Mouse (Mus musculus) neutrophil, adult 5-6 weeks (primary cell): ENCODE measurements around the gene Sec14l1. TPM values are rescaled to one million over a fixed set of nuclear protein-coding genes. Genes with fewer than 3 reads are reported as not detected.

Source experiments
- ATAC-seq: fragments of 151-379, 151-347 bp; 2 replicates; pipeline ENCODE4 v1.8.0; 2017; ENCODE audit warnings: mild to moderate bottlenecking, moderate TSS enrichment; ENCODE audit not compliant: insufficient number of reproducible peaks, poor library complexity, low FRiP score, severe bottlenecking; ENCODE audit errors: extremely low read depth
- total RNA-seq: library from RNA; stranded (forward); fragments of 200-1000 nt; gene quantifications from 2 replicates; pipeline ENCODE4 v1.2.3, GENCODE M21; 2017

Sec14l1 gene
- total RNA-seq, 1 experiment from 2014 or later: 116 TPM

DNA sequence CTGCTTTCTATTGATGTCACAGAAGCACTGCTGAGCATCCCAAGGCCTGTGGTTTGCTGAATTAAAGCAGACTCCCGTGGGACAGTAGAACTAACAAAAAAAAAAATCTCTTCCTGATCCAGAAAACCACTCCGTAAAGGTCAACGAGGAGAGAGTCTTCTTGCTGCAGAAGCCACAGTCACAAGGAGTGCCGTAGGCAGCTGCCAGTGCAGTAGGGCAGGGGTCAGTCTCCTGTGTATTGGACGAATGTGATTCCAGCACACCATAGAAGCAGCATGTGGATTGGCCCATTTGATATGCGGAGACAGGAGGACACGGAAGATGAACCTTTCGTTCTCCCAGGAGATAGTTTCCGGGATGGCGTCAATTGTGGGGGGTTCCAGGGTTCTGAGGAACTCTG is 28.8 kb upstream of the Sec14l1 start:
- ATAC-seq: no peak

DNA sequence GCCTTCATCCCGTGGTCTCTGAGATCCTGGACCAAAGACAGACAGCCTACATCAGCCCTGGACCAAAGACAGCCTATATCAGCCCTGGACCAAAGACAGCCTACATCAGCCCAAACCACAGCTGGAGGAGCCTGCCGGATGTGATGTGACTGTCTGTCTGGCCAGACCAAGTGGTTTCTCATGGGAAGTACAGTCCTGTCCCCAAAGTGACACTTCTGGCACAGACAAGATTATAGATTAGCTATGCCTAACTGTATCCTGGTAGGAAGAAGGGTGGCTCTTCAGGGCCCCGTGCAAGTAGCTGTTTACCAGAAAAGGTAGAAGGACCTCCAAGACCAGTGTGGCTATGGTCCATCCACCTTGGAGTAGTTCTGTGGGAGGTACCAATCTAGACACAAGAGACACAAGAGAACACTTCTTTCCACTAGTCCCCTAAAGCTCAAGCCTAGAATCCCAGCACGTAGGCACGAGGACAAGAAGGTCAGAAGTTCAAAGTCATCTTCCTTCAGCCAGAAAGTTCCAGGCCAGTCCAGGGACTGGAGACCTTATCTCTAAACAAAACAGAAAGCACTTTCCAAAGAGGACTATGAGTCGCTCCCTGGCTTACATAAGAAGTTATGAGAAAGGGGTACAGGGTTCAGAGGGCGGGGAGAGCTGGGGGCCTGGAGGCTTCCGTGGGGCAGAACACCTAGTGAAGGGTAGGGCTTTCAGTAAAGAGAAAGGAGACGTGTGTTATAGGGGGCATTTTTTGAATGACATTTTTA is 27.8 kb upstream of the Sec14l1 start:
- no peak for ATAC-seq

DNA sequence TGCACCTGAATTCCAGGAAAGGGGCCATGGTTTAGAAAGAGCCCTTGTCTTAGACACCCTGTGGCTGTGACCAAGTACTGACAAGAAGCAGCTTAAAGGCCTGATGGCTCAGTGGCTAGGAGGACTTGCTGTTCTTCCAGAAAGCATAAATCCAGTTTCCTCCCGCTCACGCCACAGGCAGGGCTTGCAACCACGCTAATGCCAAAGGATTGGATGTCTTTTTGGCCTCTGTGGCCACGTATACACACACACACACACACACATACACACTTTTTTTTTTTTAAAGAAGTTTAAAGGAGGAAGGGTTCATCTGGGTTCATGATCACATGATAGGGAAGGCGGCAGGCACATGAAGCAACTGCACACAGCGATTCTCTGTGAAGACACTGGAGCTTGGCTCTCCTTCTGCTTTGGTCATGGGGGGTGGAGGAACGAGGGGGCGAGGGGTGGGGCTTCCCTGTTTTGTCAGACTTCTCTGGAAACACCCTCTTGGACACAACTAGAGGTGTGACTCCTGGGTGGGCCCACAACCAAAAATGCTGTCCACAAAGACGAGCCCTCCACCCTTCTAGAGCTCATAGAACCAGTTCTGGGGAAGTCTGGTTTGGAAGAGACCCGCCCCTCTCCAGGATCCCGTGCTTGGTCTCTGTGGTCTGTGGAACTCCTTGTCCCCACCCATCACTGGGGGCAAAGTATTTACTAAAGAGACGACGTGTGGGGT is 26.5 kb upstream of the Sec14l1 start:
- ATAC-seq: peak; percentile 57

DNA sequence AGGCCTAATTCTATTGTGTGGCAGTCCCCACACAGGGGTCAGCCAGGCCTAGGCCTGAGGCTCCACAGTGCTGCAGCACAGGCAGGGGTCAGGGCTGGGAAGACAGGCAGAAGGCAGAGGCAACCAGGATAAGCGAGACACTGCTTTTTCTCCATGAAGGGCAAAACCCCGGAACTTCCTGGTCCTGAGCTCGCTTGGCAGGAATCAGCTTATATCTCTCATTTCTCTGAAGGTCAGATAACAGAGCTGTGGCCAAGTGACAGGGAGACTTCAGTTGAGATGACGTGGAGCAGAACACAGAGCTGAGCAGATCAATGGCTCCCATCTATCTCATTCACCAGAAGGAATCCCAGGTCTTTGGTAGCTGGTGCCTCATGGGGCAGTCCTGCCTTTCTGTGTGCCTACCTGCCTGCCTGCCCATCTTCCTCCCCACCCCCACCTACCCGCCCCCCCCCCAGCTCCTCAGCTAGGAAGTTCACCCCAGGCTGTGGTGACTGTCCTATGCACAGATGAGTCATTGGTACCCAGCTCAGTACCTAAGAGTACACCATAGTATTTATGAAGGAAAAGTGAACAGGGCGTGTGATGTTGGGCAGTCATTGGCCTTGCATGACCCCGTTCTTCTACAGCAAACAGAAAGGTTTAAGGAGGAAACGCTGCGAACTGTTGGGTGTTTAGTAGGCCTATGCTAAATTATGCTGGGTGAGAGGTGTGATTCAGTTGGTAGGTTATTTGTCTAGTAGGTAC is 25.1 kb upstream of the Sec14l1 start:
- no peak for ATAC-seq

DNA sequence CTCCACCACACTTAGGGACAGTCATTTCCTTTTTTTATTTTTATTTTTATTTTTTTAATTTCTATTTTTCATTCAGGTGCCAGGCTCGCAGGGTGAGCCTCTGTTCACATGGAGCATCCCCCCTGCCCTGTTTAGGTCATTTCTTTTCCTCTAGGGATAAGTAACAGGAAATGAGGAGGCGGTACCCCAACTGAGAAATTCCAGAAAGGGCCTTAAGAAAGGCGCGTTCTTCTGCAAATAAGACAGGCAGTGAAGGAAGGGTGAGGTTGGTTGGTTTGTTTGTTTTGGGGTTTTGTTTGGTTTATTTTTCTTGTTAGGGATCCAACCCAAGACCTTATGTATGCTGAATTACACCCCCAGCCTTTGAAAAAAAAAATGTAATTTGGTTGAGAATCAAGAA is 23.6 kb upstream of the Sec14l1 start:
- no peak for ATAC-seq

DNA sequence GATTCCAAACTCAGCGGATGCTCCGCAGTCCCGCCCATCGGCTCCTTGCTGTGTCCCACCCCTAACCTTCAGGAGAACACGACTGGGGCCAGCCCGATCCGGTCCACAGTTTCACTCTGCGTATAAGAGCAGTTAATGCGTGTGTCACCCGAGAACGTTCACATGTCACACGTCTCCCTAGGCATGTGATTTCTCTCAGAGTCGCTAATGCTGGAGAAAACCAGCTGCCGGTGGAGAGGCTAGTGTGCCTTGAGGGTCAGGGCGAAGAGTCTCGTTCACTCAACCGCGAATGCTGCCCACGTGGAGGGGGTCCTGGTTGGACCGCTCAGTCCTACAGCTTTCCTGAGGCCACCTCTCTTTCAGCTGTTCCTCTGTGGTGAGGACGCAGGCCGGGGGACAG is 23.1 kb upstream of the Sec14l1 start:
- no peak for ATAC-seq

DNA sequence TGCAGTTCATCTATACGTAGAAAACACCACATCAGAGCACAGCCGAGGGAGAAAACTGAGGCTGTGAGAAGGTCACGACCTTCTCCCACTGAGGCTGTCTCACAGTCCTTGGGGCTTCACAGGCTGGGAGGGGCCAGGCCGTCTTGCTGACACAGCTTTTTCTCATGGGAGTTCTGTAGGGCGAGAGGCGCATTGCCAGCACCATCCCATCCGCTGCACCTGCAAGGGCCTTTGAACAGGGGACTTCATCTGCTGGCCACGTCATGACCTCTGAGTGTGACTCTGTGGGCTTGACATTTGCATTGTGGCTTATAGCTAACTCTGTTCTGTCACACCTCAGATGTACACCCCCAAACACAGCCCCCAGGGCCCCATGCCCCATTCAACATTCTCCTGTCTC is 22.3 kb upstream of the Sec14l1 start:
- ATAC-seq: peak; percentile 22; the same call in 1 of the 2 replicates

DNA sequence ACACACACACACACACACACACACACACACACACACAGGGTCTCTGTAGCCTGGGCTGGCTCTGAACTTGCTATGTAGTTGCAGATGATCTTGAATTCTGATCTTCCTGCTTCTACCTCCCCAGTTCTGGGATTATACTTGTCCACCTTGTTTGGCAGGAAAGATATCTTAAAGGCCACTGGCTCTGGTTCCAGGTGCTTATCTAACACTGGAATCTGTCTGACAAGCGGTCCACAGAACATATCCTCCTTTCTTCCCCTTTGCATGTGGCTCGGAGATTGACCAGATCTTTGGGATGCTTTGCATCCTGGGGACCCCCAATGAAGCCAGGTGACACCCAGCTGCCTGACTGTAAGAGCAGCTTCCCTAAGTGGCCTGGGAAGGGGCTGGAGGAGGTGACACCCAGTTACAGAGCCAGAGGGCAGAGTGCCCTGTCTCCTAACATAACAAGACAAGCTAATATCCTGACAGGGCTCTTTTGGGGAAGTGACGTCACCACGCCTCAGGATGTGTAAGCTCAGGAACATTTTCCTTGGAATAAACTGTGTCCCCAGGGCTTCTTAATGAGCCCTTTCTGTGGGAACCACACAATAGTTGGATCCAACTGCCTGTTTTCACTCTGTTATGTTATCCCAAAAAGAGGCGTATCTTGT is 20.9 kb upstream of the Sec14l1 start:
- ATAC-seq: no peak

DNA sequence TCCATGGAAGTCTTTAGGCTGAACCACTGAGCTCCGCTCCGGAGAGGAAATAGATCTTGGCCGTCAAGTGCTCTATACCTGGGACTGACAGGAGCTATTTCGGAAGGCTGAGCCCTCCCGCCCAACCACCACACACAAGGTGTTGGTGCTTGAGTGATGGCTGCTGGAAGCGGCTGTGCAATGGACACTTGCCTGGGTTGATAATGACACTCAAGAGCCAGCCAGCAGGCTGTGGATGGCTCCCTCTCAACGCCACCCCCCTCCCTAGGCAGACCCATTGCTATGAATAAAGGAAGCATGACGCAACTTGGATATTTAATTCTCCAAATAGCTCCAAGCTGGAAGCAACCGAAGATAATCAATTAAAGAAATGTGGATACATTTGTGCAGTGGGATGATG is 20.3 kb upstream of the Sec14l1 start:
- ATAC-seq: no peak

DNA sequence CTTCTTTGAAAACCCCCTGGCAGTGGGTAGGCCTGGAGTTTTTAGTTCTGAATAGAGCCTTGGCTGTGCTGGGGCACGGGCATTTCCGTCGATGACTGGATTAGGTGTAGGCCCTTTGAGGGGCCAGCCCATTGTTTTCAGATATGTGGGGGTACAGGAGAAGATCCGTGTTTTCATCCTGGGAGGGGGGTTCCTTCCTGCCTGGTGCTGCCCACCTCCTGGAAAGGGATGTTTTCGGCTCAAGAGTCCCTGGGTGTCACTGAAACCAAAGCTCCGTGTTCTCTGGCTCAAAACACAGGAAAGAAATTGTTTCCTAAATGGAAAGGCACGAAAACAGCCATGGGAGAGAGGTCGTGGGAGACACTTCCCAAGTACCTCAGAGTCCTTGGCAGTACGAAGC is 17.9 kb upstream of the Sec14l1 start:
- ATAC-seq: no peak

DNA sequence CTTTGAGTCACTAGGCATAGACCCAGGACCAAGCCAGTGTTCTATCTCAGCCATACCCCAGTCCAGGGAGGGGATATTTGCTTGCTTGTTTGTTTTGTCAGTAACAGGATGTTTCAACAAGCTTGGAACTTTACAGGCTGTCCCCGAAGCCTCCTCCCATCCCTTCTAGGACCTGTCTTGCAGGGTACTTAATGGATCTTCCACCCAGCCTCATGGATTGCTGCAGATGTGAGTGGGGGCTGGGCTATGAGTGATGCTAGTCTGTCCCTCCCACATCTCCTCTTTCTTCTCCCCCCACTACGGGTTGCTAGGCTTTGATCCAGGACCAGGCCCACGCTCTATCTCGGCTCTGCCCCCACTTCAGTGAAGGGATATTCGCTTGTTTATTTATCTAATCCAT is 16.8 kb upstream of the Sec14l1 start:
- ATAC-seq: no peak

DNA sequence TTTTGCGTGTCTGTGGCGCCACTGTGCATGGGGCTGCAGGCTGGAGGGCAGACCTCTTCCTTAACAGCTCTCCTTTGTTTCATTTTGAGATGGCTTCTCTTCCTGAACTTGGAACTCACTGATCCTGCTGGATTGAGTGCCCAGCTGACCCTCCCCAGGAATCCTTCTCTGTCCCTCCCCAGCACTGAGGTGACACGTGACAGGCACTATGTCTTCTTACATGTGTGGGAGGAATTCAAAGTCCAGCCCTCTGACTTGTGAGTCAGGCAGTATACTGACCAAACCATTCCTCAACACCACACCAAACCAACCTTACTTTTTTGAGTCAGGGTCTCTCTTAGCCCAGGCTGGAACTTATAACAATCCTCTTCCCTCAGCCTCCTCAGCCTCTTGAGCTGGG is 16.2 kb upstream of the Sec14l1 start:
- ATAC-seq: no peak

DNA sequence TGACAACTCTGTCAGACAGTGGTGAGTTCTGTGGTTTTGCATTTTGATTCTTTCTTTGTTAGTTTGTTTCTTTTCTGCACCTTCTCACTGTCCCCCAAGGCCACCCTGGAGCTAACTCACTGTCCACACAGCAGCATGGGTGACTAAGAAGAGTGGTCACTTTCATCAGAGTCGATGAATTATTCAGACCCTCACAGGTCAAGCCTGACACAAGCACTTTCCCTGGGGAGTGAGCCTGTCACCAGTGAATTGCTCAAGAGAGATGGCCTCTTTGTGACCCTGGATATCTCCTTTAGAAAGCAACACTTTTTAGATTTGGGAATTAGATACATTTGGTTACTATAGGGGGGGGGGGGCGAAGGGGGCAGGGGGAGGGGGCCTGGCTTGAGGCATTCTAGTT is 15.6 kb upstream of the Sec14l1 start:
- ATAC-seq: no peak

DNA sequence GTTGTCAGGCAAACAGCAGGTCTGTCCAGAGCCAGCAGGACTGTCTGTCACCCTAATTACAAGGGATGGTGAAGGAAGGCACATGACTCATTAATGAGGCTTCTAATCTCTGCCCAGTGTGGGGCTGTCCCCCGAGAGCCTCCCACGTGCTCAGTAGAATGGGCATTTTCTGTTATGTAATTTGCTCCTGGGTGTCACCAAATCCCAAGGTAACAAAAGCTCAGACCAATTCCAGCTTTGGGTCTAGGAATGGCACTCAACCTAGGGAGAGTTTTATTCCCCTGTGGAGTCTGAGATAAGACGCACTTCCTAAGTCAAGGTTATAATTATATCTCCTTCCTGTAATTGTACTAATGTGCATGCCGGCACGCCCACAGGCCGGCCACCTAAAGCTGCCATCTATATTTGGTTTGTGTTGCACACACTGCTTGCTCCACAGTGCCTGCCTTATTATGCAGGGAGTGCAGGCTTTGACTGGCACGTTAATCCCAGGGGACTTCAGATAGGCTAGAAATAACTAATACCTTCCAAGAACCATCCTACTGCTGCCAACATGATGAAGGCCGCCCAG is 13.5 kb upstream of the Sec14l1 start:
- no peak for ATAC-seq

DNA sequence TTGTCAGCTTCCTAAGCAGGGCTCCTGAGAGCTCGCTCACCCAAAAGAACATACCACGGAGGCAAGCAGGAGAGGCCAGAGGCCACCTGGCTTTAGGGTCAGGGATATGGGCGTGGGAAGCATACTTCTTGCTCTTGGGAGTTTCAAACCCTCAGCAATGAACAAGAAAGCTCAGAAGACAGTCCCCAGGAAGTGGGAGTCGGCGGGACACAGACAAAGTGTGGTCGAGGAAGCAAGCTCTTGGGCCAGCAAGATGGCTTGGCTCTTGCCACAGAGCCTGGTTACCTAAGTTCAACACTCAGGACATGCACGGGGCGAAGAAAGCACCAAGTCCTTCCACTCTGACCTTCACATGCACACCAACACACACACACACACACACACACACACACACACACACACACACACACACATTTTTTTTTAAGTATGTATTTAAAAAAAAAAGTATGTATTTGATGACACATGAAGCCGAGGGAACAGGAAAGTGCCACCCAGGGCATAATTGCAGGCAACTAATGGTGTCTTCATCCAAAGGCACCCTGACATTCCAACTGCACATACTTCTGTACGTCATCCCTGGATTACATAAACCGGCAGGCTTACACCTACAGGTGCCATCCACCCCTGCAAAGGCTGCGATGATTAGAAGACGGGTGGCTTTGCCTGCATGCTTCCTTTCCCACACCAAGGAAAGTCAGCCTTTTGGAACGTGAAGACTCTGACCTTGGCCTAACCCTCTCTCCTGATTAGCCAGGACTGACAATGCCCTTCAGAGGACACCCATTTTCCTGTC is 12.8 kb upstream of the Sec14l1 start:
- no peak for ATAC-seq

DNA sequence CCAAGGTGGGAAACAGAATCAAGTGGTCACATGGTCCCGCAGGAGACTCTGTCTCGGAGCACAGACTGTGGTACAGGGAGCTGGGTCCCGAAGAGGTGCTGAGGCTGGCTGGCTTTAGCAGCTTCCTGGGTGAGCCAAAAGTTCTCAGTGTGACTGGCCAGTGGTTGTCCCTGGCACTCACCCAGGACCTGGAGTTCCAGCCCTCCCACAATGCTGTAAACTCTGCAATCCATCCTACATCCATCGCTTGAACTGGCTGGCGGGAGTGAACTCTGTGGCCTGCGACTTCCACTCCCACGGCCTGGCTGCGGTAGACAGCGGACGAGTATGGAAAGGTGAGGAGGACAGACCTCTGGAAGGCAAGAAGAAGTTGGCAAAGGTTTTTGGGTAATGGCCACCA is 11.4 kb upstream of the Sec14l1 start:
- no peak for ATAC-seq

DNA sequence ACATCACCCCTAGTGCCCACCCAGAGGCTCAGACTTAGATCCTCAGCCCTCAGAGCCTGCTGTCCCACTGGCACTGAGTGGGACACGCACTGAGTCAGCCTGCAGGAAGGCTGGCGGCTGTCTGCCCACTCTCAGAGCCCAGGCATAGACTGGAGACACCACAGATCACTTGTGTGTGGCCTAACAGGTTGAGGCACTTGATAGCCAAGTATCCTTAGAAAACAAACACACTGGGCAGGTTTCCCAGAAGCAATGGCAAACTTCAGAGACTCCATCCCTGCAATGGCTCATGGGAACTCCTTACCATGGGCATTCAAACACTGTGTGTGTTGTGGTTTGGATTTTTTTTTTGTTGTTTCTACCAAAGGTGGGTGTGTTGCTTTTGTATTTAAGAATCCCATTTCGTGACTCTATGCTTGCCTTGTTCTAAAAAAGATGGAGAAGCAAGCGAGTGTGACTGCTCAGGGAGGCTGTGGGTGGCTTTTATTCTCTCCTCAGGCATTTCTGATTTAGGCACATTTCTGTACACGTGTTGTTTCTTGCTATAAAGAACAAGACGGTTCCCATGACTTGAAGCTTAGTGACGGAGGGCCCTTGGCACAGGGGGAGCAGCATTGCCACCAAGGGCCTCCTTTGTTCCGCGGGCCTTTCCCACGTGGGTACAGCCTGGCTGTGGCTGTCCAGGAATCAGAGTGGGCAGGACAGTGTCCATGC is 10.8 kb upstream of the Sec14l1 start:
- no peak for ATAC-seq

DNA sequence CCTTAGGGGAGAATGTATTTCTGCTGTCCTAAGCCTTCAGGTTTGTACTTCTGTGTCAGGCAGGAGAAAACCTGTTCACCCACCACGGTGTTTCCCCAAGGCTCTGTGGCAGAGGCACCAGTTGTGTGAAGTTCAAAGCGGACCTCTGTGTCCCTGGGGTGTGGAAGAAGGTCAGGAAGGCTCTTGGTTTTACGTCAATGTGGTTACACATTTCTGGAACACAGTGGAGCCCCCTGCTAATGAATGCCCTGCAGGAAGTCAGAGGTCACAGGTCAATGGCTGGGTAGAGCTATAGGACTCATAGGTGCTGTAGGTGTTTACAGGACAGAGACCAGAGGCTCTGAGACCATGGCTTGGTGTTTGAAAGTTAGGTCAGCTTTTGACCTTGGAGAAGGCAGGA is 9.7 kb upstream of the Sec14l1 start:
- no peak for ATAC-seq
